Mouse (Mus musculus) MEL (cell line): Measurements from ENCODE around the gene 4930402F06Rik. TPM values are rescaled to one million over a fixed set of nuclear protein-coding genes. Genes with fewer than 3 reads are reported as not detected.

Experiments used
- DNase-seq: peaks from one replicate; pipeline ENCODE4 v3.0.0; 2011; ENCODE audit warnings: low read depth, low spot score
- H3K27ac ChIP-seq: 2 replicates; pipeline ENCODE4 v1.5.1; 2012; ENCODE audit warnings: low read depth, mild to moderate bottlenecking, control low read depth, low read length, moderate library complexity; ENCODE audit not compliant: control insufficient read depth
- H3K27me3 ChIP-seq, 2 experiments: fragments of 150-350 bp in 1 of 2; sonication (generic) in 1 of 2; 2 replicates each; pipeline ENCODE4 v1.6.1; 2012; ENCODE audit warnings: low read length in 2 of 2, mild to moderate bottlenecking in 2 of 2, improper control_type of control experiment in 1 of 2, moderate library complexity in 1 of 2; ENCODE audit not compliant: insufficient read depth in 2 of 2, control insufficient read depth in 1 of 2
- H3K36me3 ChIP-seq, 2 experiments: 2 replicates each; pipeline ENCODE4 v1.6.1; 2012 to 2014; ENCODE audit warnings: low read length in 2 of 2, improper control_type of control experiment in 1 of 2, inconsistent platforms in 1 of 2, mild to moderate bottlenecking in 1 of 2; ENCODE audit not compliant: insufficient read depth in 2 of 2, control insufficient read depth in 1 of 2
- H3K4me1 ChIP-seq, 2 experiments: fragments of 150-350 bp in 1 of 2; sonication (generic) in 1 of 2; 2 replicates each; pipeline ENCODE4 v1.6.1; 2012; ENCODE audit warnings: low read length in 2 of 2, improper control_type of control experiment in 1 of 2, mild to moderate bottlenecking in 1 of 2; ENCODE audit not compliant: insufficient read depth in 2 of 2, control insufficient read depth in 1 of 2
- H3K4me3 ChIP-seq, 2 experiments: fragments of 150-350 bp in 1 of 2; sonication (generic) in 1 of 2; 2 replicates each; pipeline ENCODE4 v1.5.1; 2012; ENCODE audit warnings: low read depth in 2 of 2, low read length in 2 of 2, mild to moderate bottlenecking in 2 of 2, moderate library complexity in 2 of 2, control low read depth in 1 of 2, improper control_type of control experiment in 1 of 2; ENCODE audit not compliant: control insufficient read depth in 1 of 2, insufficient read depth in 1 of 2
- H3K79me2 ChIP-seq: 2 replicates; pipeline ENCODE4 v1.6.1; 2012; ENCODE audit warnings: mild to moderate bottlenecking, low read length, moderate library complexity; ENCODE audit not compliant: control insufficient read depth, poor library complexity, insufficient read depth
- H3K9ac ChIP-seq: 2 replicates; pipeline ENCODE4 v1.6.1; 2012; ENCODE audit warnings: low read depth, mild to moderate bottlenecking, control low read depth, low read length, moderate library complexity; ENCODE audit not compliant: control insufficient read depth, poor library complexity, severe bottlenecking
- H3K9me3 ChIP-seq: fragments of 150-350 bp; sonication (generic); replicated peaks from 2 replicates; pipeline ENCODE4 v1.6.1; 2012; ENCODE audit warnings: mild to moderate bottlenecking, low read length, improper control_type of control experiment, moderate library complexity; ENCODE audit not compliant: insufficient read depth
- BHLHE40 ChIP-seq: IDR thresholded peaks from 2 replicates; pipeline ENCODE4 v1.6.1; 2012; ENCODE audit warnings: low read depth, mild to moderate bottlenecking, inconsistent platforms, low read length, improper control_type of control experiment, borderline replicate concordance
- CTCF ChIP-seq, 3 experiments: IDR thresholded peaks in 2 of 3; conservative IDR thresholded peaks in 1 of 3; 2 replicates each; pipeline ENCODE4 v1.5.1; 2011 to 2012; ENCODE audit warnings: low read length in 3 of 3, low read depth in 2 of 3, mild to moderate bottlenecking in 2 of 3, improper control_type of control experiment in 1 of 3, inconsistent platforms in 1 of 3, mixed read lengths in 1 of 3, moderate library complexity in 1 of 3; ENCODE audit not compliant: control insufficient read depth in 1 of 3, insufficient read depth in 1 of 3, poor library complexity in 1 of 3, severe bottlenecking in 1 of 3
- ELF1 ChIP-seq: IDR thresholded peaks from 2 replicates; pipeline ENCODE4 v1.6.1; 2014; ENCODE audit warnings: low read depth, mild to moderate bottlenecking, inconsistent platforms, low read length, improper control_type of control experiment, moderate library complexity
- EP300 ChIP-seq, 2 experiments: IDR thresholded peaks; 2 replicates each; pipeline ENCODE4 v1.6.1; 2011; ENCODE audit warnings: improper control_type of control experiment in 2 of 2, low read length in 2 of 2, low read depth in 1 of 2, mild to moderate bottlenecking in 1 of 2
- HCFC1 ChIP-seq: IDR thresholded peaks from 2 replicates; pipeline ENCODE4 v1.6.1; 2012; ENCODE audit warnings: low read depth, mild to moderate bottlenecking, inconsistent platforms, low read length, improper control_type of control experiment, moderate library complexity
- JUND ChIP-seq: IDR thresholded peaks from 2 replicates; pipeline ENCODE4 v1.6.1; 2011; ENCODE audit warnings: low read depth, mild to moderate bottlenecking, improper control_type of control experiment, low read length
- KAT2A ChIP-seq: conservative IDR thresholded peaks from 2 replicates; pipeline ENCODE4 v1.6.1; 2012; ENCODE audit warnings: low read depth, low read length, improper control_type of control experiment, inconsistent platforms
- MAX ChIP-seq: IDR thresholded peaks from 2 replicates; pipeline ENCODE4 v1.6.1; 2011; ENCODE audit warnings: low read length, improper control_type of control experiment
- MAZ ChIP-seq: IDR thresholded peaks from 2 replicates; pipeline ENCODE4 v1.6.1; 2012; ENCODE audit warnings: low read depth, mild to moderate bottlenecking, inconsistent platforms, low read length, improper control_type of control experiment
- MEF2A ChIP-seq: IDR thresholded peaks from 2 replicates; pipeline ENCODE4 v1.6.1; 2014; ENCODE audit warnings: low read depth, mild to moderate bottlenecking, inconsistent platforms, low read length, improper control_type of control experiment; ENCODE audit not compliant: poor library complexity, insufficient replicate concordance, severe bottlenecking; ENCODE audit errors: extremely low read depth
- MXI1 ChIP-seq: IDR thresholded peaks from 2 replicates; pipeline ENCODE4 v1.6.1; 2011; ENCODE audit warnings: mild to moderate bottlenecking, low read depth, low read length, improper control_type of control experiment
- MYC ChIP-seq: IDR thresholded peaks from 2 replicates; pipeline ENCODE4 v1.6.1; 2011; ENCODE audit warnings: low read depth, mild to moderate bottlenecking, low read length, improper control_type of control experiment, moderate library complexity
- NELFE ChIP-seq: IDR thresholded peaks from 2 replicates; pipeline ENCODE4 v1.6.1; 2011; ENCODE audit warnings: low read depth, low read length, improper control_type of control experiment
- NRF1 ChIP-seq: IDR thresholded peaks from 2 replicates; pipeline ENCODE4 v1.6.1; 2014; ENCODE audit warnings: low read depth, mild to moderate bottlenecking, inconsistent platforms, low read length, improper control_type of control experiment, moderate library complexity; ENCODE audit not compliant: poor library complexity, insufficient read depth, severe bottlenecking
- POLR2AphosphoS5 ChIP-seq: IDR thresholded peaks from 2 replicates; pipeline ENCODE4 v1.6.1; 2012; ENCODE audit warnings: low read depth, borderline replicate concordance, mild to moderate bottlenecking, inconsistent platforms, low read length, moderate library complexity, mixed read lengths
- RAD21 ChIP-seq: IDR thresholded peaks from 2 replicates; pipeline ENCODE4 v1.6.1; 2011; ENCODE audit warnings: mild to moderate bottlenecking, low read depth, low read length, improper control_type of control experiment
- RCOR1 ChIP-seq: IDR thresholded peaks from 2 replicates; pipeline ENCODE4 v1.6.1; 2012; ENCODE audit warnings: low read depth, mild to moderate bottlenecking, inconsistent platforms, low read length, improper control_type of control experiment
- SMC3 ChIP-seq: IDR thresholded peaks from 2 replicates; pipeline ENCODE4 v1.6.1; 2011; ENCODE audit warnings: low read depth, low read length, improper control_type of control experiment
- TBP ChIP-seq: IDR thresholded peaks from 2 replicates; pipeline ENCODE4 v1.8.0; 2011; ENCODE audit warnings: low read depth, low read length, improper control_type of control experiment
- UBTF ChIP-seq: IDR thresholded peaks from 2 replicates; pipeline ENCODE4 v1.6.1; 2012; ENCODE audit warnings: low read depth, mild to moderate bottlenecking, inconsistent platforms, low read length, improper control_type of control experiment, moderate library complexity, borderline replicate concordance; ENCODE audit not compliant: insufficient read depth
- USF1 ChIP-seq: IDR thresholded peaks from 2 replicates; pipeline ENCODE4 v1.6.1; 2014; ENCODE audit warnings: low read depth, mild to moderate bottlenecking, inconsistent platforms, low read length, improper control_type of control experiment, moderate library complexity
- ZC3H11A ChIP-seq: IDR thresholded peaks from 2 replicates; pipeline ENCODE4 v1.6.1; 2012; ENCODE audit warnings: low read depth, mild to moderate bottlenecking, inconsistent platforms, low read length, improper control_type of control experiment
- polyA plus RNA-seq, 2 experiments: library from polyadenylated mRNA; stranded (reverse) in 1 of 2; unstranded in 1 of 2; fragments of >175 nt in 1 of 2; fragments of >200 nt in 1 of 2; gene quantifications; 2 replicates each; pipeline versions ENCODE4 v1.2.1 to v1.2.4; 2012; ENCODE audit warnings: low replicate concordance in 2 of 2, low read depth in 1 of 2; ENCODE audit not compliant: insufficient read length in 2 of 2, insufficient read depth in 1 of 2, missing spikeins in 1 of 2
- total RNA-seq: library from RNA; depleted of rRNA; stranded (reverse); fragments of 300-350 nt; gene quantifications from 2 replicates; pipeline ENCODE4 v1.2.3, GENCODE M21; 2012

The 4930402F06Rik gene
- total and polyA plus RNA-seq, 3 experiments, result not detected

DNA sequence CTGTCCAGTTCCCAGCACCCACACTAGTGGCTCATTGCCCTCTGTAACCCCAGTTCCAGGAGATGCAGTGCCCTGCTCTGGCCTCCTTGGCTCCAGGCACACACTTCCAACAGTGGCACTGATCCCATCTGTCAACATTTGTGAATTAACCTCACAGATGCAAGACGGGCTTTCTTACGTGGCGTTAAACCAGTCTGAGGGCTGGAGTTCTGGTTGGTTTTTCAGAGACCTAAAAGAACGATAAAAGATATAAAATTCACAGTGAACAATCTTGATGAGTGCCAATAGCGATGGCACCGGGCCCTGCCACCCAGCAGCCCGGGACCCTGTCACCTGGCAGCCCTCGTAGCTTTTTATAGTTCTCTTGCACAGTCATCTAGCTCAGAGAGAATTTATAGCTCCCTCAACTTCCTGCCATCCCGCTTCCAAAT lies 11.5 kb downstream of the 4930402F06Rik start:
- H3K27me3 ChIP-seq, result peaks cover 6 to 13% of the 10 kb centered on the region in 2 experiments
- no peaks in the 10 kb centered on the region for H3K36me3 ChIP-seq
- H3K4me1 ChIP-seq, result no peaks in the 10 kb centered on the region
- TF ChIP-seq MYC (no peak), MAX (no peak), UBTF (no peak), POLR2AphosphoS5 (no peak), USF1 (no peak), RAD21 (no peak), MXI1 (no peak), NRF1 (no peak), TBP (no peak), JUND (no peak), KAT2A (no peak)
- no peak overlapping the region for H3K27ac ChIP-seq
- no peak overlapping the region for H3K4me3 ChIP-seq
- H3K79me2 ChIP-seq, result no peaks in the 10 kb centered on the region
- DNase-seq, result no peak
- no peaks in the 10 kb centered on the region for H3K9me3 ChIP-seq
- no peak overlapping the region for H3K9ac ChIP-seq

DNA sequence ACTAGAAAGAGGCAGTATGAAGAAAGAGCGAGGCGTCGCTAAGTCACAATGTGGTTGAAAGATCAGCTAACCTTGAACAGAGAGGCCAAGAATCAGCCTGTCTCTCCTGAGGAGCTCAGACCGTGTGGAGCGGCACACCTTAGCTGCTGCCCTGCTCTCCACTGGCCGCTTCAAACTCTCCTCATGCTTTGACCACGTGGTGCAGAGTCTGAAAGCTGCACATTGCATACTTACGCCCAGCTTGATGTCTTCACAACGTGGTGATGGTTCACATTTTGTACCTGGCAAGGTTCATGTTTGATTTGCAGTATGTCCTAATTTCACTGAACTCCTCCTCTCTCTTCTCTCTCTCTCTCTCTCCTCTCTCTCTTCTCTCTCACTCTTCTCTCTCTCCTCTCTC lies 17.7 kb downstream of the 4930402F06Rik start:
- no peak for TF ChIP-seq RCOR1
- TF ChIP-seq BHLHE40, result no peak
- TF ChIP-seq NELFE, result no peak
- no peak for TF ChIP-seq SMC3
- TF ChIP-seq MXI1, result no peak
- no peak for TF ChIP-seq ZC3H11A
- no peak for TF ChIP-seq UBTF
- TF ChIP-seq MEF2A, result no peak
- no peak for TF ChIP-seq RAD21
- TF ChIP-seq KAT2A, result no peak
- TF ChIP-seq TBP, result no peak
- TF ChIP-seq CTCF (IDR thresholded peaks at IDR 0.05 in 2 of 3, conservative IDR thresholded peaks at IDR 0.05 in 1 of 3; ENCODE audit: control insufficient read depth in 1 of 3, insufficient read depth in 1 of 3, low read depth in 2 of 3, low read length in 3 of 3, poor library complexity in 1 of 3, severe bottlenecking in 1 of 3), result no peak
- TF ChIP-seq MYC, result no peak
- TF ChIP-seq MAZ, result no peak
- no peak for TF ChIP-seq ELF1
- TF ChIP-seq NRF1, result no peak
- no peak for TF ChIP-seq HCFC1
- no peak for TF ChIP-seq EP300 (IDR thresholded peaks at IDR 0.05; ENCODE audit: low read depth in 1 of 2, low read length in 2 of 2)
- Histone ChIP-seq H3K27ac (no peak overlapping the region), H3K79me2 (no peaks in the 10 kb centered on the region), H3K27me3 (peaks cover 2 to 10% of the 10 kb centered on the region in 2 experiments), H3K9ac (no peak overlapping the region), H3K36me3 (no peaks in the 10 kb centered on the region), H3K4me1 (no peaks in the 10 kb centered on the region), H3K4me3 (no peak overlapping the region), H3K9me3 (no peaks in the 10 kb centered on the region)
- DNase-seq, result no peak
